Mouse (Mus musculus) v-Abl transformed pro-B cells (cell line): ENCODE data around the gene Olfr667.
"Not testable (repeated sequence)": the region's sequence is repeated elsewhere in the genome, so short reads cannot be mapped to it uniquely, and the experiment has no call there.

ENCODE experiments used
- in situ Hi-C, 2 experiments: fragments of 400-800 bp; cut with MboI; formaldehyde crosslinking; loops; one replicate each; pipeline ENCODE4 v1.15.1; 2025; ENCODE audit not compliant: unreplicated experiment in 2 of 2

Olfr667 gene

GRCm38 (mm10) chr7:104921382-104921781 lies at the start of gene Olfr667:
Gene Olfr667 (minus strand): TSS chr7:104921482.
- in situ Hi-C loops: no loop called here

GRCm38 (mm10) chr7:104962520-104962919 lies 41.2 kb upstream of the Olfr667 start, which contains the start of gene Olfr670:
Gene Olfr670 (minus strand): TSS chr7:104962620.
- in situ Hi-C loops: no loop called here

DNA sequence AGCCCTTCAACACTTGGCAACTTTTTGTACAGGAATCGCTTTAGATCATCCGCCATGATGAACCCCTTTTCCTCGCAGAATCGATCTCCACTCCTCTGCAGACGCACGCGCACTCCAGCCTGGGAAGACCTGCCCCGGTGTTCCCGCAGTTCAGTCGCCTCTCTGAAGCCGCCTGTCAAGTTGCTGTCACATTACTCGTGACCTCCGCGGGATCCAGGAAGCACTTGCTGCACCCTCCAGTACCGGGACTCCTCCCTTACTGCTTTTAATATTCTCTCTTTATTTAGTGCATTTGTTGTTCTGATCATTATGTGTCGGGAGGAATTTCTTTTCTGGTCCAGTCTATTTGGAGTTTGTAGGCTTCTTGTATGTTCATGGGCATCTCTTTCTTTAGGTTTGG lies 29.0 kb upstream of the Olfr667 start:
- in situ Hi-C loops: not testable (repeated sequence)

- in situ Hi-C loops: no loop called here
Observed at GRCm38 (mm10) chr7:104933940-104934339, 12.7 kb upstream of the Olfr667 start, which contains the start of gene Olfr669. Gene Olfr669 (plus strand): TSS chr7:104934240.

GRCm38 (mm10) chr7:104927957-104928356 lies 6.7 kb upstream of the Olfr667 start, which contains the start of gene Olfr668:
Gene Olfr668 (minus strand): TSS chr7:104928057.
- in situ Hi-C loops: no loop called here

GRCm38 (mm10) chr7:104895852-104896251 lies 25.4 kb downstream of the Olfr667 start, which contains the start of gene Olfr666:
Gene Olfr666 (minus strand): TSS chr7:104895952.
- in situ Hi-C loops: no loop called here

- in situ Hi-C loops: no loop called here
Observed at GRCm38 (mm10) chr7:104877731-104878130, 43.6 kb downstream of the Olfr667 start, which contains the start of gene Olfr665. Gene Olfr665 (plus strand): TSS chr7:104878031.
